Mouse (Mus musculus): Measurements from ENCODE around the gene Tmem163. TPM values are rescaled to one million over a fixed set of nuclear protein-coding genes. Genes with fewer than 3 reads are reported as not detected.

The Tmem163 gene
- polyA plus RNA-seq, 1 experiment from 2014 or later = 64.5 TPM

DNA sequence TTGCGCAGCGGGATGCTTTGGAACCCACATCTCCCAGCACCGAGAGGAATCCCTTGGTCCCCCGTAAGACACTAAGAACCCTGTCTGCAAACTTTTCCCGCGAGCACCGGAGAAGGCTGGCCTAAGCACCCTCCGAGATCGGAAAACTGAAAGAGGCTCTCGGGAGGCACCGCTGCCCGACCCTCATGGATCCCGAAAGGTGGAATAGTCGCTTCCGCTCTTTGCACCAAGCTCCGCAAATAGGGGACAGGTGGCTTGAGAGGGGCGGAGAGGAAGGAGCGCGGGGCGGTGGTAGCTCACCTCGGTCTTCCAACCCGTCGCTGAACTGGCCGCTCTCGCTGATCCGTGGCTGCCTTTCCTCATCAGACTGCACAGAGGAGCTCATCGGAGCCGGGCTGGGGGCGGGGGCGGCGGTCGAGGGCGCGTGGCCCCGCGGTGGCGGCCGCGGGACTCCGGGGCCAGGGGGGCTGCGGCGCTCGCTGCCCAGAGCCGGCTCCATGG, 2.2 kb downstream of the Tmem163 start:
- under 1% methylated on average over 32 of the region's 44 CpGs for WGBS
- Histone ChIP-seq H3K9me3 (ENCODE audit: control insufficient read depth, low read length) (no peaks in the 10 kb centered on the region), H3K4me1 (ENCODE audit: control insufficient read depth, insufficient read depth, low read length) (0 out of 2 replicates have a peak, but pooled peaks cover 6% of the 10 kb centered on the region), H3K27ac (ENCODE audit: low read depth, low read length) (peak overlapping the region; percentile 73), H3K4me2 (ENCODE audit: low read depth, low read length) (peak overlapping the region; percentile 70), H3K9ac (replicated peaks; ENCODE audit: low read depth, low read length) (peak overlapping the region; percentile 76), H3K27me3 (ENCODE audit: control insufficient read depth, insufficient read depth, low read length) (peaks cover 17% of the 10 kb centered on the region), H3K4me3 (ENCODE audit: low read depth, low read length) (peak overlapping the region; percentile 66), H3K36me3 (ENCODE audit: control insufficient read depth, insufficient read depth, low read length) (no peaks in the 10 kb centered on the region)
- peak; percentile 39 for ATAC-seq (ENCODE audit: low read depth)

- H3K4me3 ChIP-seq (ENCODE audit: low read depth, low read length) = peak overlapping the region; percentile 66
- peak overlapping the region; percentile 73 for H3K27ac ChIP-seq (ENCODE audit: low read depth, low read length)
- WGBS = 5% methylated on average over 25 of the region's 25 CpGs
- 0 out of 2 replicates have a peak, but pooled peaks cover 6% of the 10 kb centered on the region for H3K4me1 ChIP-seq (ENCODE audit: control insufficient read depth, insufficient read depth, low read length)
- H3K36me3 ChIP-seq (ENCODE audit: control insufficient read depth, insufficient read depth, low read length) = no peaks in the 10 kb centered on the region
- 0 out of 2 replicates have a peak, but pooled peaks have one; percentile 7 for ATAC-seq (ENCODE audit: low read depth)
- peak overlapping the region; percentile 70 for H3K4me2 ChIP-seq (ENCODE audit: low read depth, low read length)
- peaks cover 17% of the 10 kb centered on the region for H3K27me3 ChIP-seq (ENCODE audit: control insufficient read depth, insufficient read depth, low read length)
- peak overlapping the region; percentile 76 for H3K9ac ChIP-seq (replicated peaks; ENCODE audit: low read depth, low read length)
- no peaks in the 10 kb centered on the region for H3K9me3 ChIP-seq (ENCODE audit: control insufficient read depth, low read length)
These were observed 2.7 kb downstream of the Tmem163 start for GRCm38 (mm10) chr1:127676516-127677099.

- H3K4me1 ChIP-seq (ENCODE audit: control insufficient read depth, insufficient read depth, low read length) = 0 out of 2 replicates have a peak, but pooled peaks cover 6% of the 10 kb centered on the region
- peak overlapping the region; percentile 70 for H3K4me2 ChIP-seq (ENCODE audit: low read depth, low read length)
- no peaks in the 10 kb centered on the region for H3K36me3 ChIP-seq (ENCODE audit: control insufficient read depth, insufficient read depth, low read length)
- ATAC-seq (ENCODE audit: low read depth) = no peak
- peak overlapping the region; percentile 66 for H3K4me3 ChIP-seq (ENCODE audit: low read depth, low read length)
- H3K9ac ChIP-seq (replicated peaks; ENCODE audit: low read depth, low read length) = peak overlapping the region; percentile 76
- no peaks in the 10 kb centered on the region for H3K9me3 ChIP-seq (ENCODE audit: control insufficient read depth, low read length)
- peaks cover 17% of the 10 kb centered on the region for H3K27me3 ChIP-seq (ENCODE audit: control insufficient read depth, insufficient read depth, low read length)
- WGBS = 26% methylated on average over 12 of the region's 12 CpGs
- peak overlapping the region; percentile 73 for H3K27ac ChIP-seq (ENCODE audit: low read depth, low read length)
These were observed 3.2 kb downstream of the Tmem163 start for GRCm38 (mm10) chr1:127676116-127676515.

DNA sequence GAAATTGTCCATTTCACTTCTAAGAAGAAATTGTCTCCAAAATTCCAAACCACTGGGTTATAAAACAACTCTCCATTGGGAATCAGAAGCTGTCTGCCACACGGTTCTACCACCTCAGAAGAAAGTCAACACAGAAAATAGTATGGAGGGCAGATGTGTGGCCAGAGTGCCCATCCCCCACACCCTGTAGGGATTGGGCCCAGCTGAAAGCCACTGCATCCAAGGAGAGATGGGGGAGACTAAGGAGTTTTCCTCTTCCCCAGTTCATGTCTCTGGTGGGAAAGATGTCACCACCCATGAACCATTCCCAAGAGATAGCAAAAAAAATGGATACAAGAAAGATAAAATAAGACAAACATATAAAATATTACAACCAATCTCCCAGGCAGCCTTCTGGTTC, 4.1 kb downstream of the Tmem163 start:
- WGBS = 50% methylated on average over 1 of the region's 1 CpGs
- H3K9ac ChIP-seq (replicated peaks; ENCODE audit: low read depth, low read length) = peak overlapping the region; percentile 76; the same call in 1 of the 2 replicates
- no peak for ATAC-seq (ENCODE audit: low read depth)
- peak overlapping the region; percentile 70 for H3K4me2 ChIP-seq (ENCODE audit: low read depth, low read length)
- H3K9me3 ChIP-seq (ENCODE audit: control insufficient read depth, low read length) = no peaks in the 10 kb centered on the region
- no peaks in the 10 kb centered on the region for H3K36me3 ChIP-seq (ENCODE audit: control insufficient read depth, insufficient read depth, low read length)
- no peak overlapping the region for H3K27ac ChIP-seq (ENCODE audit: low read depth, low read length)
- H3K27me3 ChIP-seq (ENCODE audit: control insufficient read depth, insufficient read depth, low read length) = peaks cover 15% of the 10 kb centered on the region
- peak overlapping the region; percentile 66 for H3K4me3 ChIP-seq (ENCODE audit: low read depth, low read length)
- H3K4me1 ChIP-seq (ENCODE audit: control insufficient read depth, insufficient read depth, low read length) = 0 out of 2 replicates have a peak, but pooled peaks cover 6% of the 10 kb centered on the region

GRCm38 (mm10) chr1:127673221-127674050, 5.9 kb downstream of the Tmem163 start:
- Histone ChIP-seq H3K4me3 (ENCODE audit: low read depth, low read length) (no peak overlapping the region), H3K27me3 (ENCODE audit: control insufficient read depth, insufficient read depth, low read length) (peaks cover 12% of the 10 kb centered on the region)
- ATAC-seq (ENCODE audit: low read depth) = no peak

GRCm38 (mm10) chr1:127668161-127668560, 11.2 kb downstream of the Tmem163 start:
- ATAC-seq (ENCODE audit: low read depth) = no peak
- WGBS = 73% methylated on average over 3 of the region's 3 CpGs
- H3K27ac ChIP-seq (ENCODE audit: low read depth, low read length) = no peak overlapping the region

More at GRCm38 (mm10) chr1:127673221-127674050, 5.9 kb downstream of the Tmem163 start:
- Histone ChIP-seq H3K4me1 (ENCODE audit: control insufficient read depth, insufficient read depth, low read length) (0 out of 2 replicates have a peak, but pooled peaks cover 5% of the 10 kb centered on the region), H3K27ac (ENCODE audit: low read depth, low read length) (no peak overlapping the region), H3K36me3 (ENCODE audit: control insufficient read depth, insufficient read depth, low read length) (no peaks in the 10 kb centered on the region), H3K9me3 (ENCODE audit: control insufficient read depth, low read length) (no peaks in the 10 kb centered on the region), H3K9ac (replicated peaks; ENCODE audit: low read depth, low read length) (no peak overlapping the region), H3K4me2 (ENCODE audit: low read depth, low read length) (no peak overlapping the region)
- WGBS = 70% methylated on average over 10 of the region's 10 CpGs

DNA sequence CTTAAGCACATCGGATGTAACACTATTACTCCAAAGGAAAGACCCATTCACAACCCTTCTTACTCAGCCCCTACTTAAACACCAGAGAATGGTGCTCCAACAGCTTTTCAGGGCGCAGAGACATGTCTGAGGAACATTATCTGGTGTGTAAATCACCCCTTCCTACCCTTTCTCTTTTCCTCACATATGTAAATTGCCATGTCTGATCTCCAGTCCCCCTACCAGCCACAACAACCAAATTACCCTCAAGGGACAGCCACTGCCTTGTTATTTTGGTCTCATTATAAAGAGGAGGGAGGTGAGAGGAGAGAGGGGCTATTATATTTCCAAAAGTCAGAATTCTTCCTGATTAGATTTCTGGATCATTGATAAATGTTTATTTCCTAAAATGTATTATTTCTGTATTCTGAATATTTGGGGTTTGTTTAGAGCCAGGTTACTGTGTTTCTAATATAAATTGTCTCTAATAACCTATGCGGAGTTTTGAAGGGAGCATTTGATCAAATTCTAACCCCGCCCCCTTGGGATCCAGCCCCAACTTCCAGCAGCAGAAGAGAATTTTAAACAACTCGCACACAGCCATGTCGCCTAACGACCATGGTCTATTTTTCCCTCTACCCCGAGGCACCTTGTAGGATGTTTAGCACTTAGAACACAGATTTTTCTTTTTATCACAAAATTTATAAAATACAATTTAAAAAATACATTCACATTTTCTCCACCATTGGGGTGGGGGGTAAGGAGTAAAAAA, 12.1 kb downstream of the Tmem163 start:
- ATAC-seq (ENCODE audit: low read depth) = peak; percentile 32; the same call in 1 of the 2 replicates
- Histone ChIP-seq H3K27ac (ENCODE audit: low read depth, low read length) (no peak overlapping the region), H3K36me3 (ENCODE audit: control insufficient read depth, insufficient read depth, low read length) (no peaks in the 10 kb centered on the region), H3K4me1 (ENCODE audit: control insufficient read depth, insufficient read depth, low read length) (no peaks in the 10 kb centered on the region), H3K27me3 (ENCODE audit: control insufficient read depth, insufficient read depth, low read length) (no peaks in the 10 kb centered on the region), H3K4me2 (ENCODE audit: low read depth, low read length) (no peak overlapping the region), H3K4me3 (ENCODE audit: low read depth, low read length) (no peak overlapping the region), H3K9me3 (ENCODE audit: control insufficient read depth, low read length) (no peaks in the 10 kb centered on the region), H3K9ac (replicated peaks; ENCODE audit: low read depth, low read length) (no peak overlapping the region)
- 19% methylated on average over 8 of the region's 8 CpGs for WGBS

More at GRCm38 (mm10) chr1:127668161-127668560, 11.2 kb downstream of the Tmem163 start:
- H3K36me3 ChIP-seq (ENCODE audit: control insufficient read depth, insufficient read depth, low read length) = no peaks in the 10 kb centered on the region
- no peaks in the 10 kb centered on the region for H3K4me1 ChIP-seq (ENCODE audit: control insufficient read depth, insufficient read depth, low read length)
- no peaks in the 10 kb centered on the region for H3K9me3 ChIP-seq (ENCODE audit: control insufficient read depth, low read length)
- no peak overlapping the region for H3K4me2 ChIP-seq (ENCODE audit: low read depth, low read length)
- no peaks in the 10 kb centered on the region for H3K27me3 ChIP-seq (ENCODE audit: control insufficient read depth, insufficient read depth, low read length)
- no peak overlapping the region for H3K9ac ChIP-seq (replicated peaks; ENCODE audit: low read depth, low read length)
- H3K4me3 ChIP-seq (ENCODE audit: low read depth, low read length) = no peak overlapping the region

GRCm38 (mm10) chr1:127666221-127666620, 13.1 kb downstream of the Tmem163 start:
- Histone ChIP-seq H3K4me1 (ENCODE audit: control insufficient read depth, insufficient read depth, low read length) (peaks cover 6% of the 10 kb centered on the region), H3K9ac (replicated peaks; ENCODE audit: low read depth, low read length) (no peak overlapping the region), H3K27ac (ENCODE audit: low read depth, low read length) (no peak overlapping the region), H3K4me3 (ENCODE audit: low read depth, low read length) (no peak overlapping the region), H3K27me3 (ENCODE audit: control insufficient read depth, insufficient read depth, low read length) (no peaks in the 10 kb centered on the region), H3K4me2 (ENCODE audit: low read depth, low read length) (no peak overlapping the region), H3K9me3 (ENCODE audit: control insufficient read depth, low read length) (no peaks in the 10 kb centered on the region), H3K36me3 (ENCODE audit: control insufficient read depth, insufficient read depth, low read length) (no peaks in the 10 kb centered on the region)
- 40% methylated on average over 6 of the region's 6 CpGs for WGBS
- 0 out of 2 replicates have a peak, but pooled peaks have one; percentile 21 for ATAC-seq (ENCODE audit: low read depth)
